Mouse (Mus musculus) cerebellum, adult 2 months (tissue): ENCODE results near the gene Sf3a3.

Source experiments
- CTCF ChIP-seq: fragments of 200-500 bp; IDR thresholded peaks from 2 replicates; pipeline ENCODE4 v1.5.1; 2011; ENCODE audit warnings: low read depth, mild to moderate bottlenecking, control low read depth, low read length, moderate library complexity, borderline replicate concordance; ENCODE audit not compliant: insufficient read depth
- POLR2A ChIP-seq: fragments of 200-500 bp; IDR thresholded peaks from 2 replicates; pipeline ENCODE4 v1.6.1; 2011; ENCODE audit warnings: low read length, control low read depth, borderline replicate concordance; ENCODE audit not compliant: insufficient read depth

DNA sequence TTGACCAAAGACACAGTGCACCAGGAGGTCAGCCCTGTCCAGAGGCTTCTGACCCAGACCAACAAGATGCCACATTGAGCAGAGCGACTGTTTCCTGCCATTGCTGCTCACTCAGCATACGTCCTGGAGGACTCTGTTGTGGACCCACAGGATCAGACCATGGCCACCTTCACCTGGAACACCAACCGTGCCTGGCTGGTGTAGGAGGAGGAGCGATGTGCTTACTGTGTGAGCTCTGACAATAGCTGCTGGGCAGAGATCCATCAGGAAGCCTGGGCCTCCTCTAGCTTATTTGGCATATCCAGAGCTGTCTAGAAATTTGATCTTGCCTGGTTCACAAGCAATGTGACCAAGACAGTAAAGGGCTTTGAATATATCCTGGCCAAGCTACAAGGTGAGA is 4.5 kb downstream of the Sf3a3 start:
- TF ChIP-seq CTCF: no peak
- TF ChIP-seq POLR2A: no peak
